Mouse (Mus musculus) ES-E14 (cell line): ENCODE data around the gene Spon1.

ENCODE experiments used
- CHD2 ChIP-seq: IDR thresholded peaks from 2 replicates; pipeline ENCODE4 v1.6.1; 2014; ENCODE audit warnings: mild to moderate bottlenecking, low read depth, low read length, inconsistent platforms
- HCFC1 ChIP-seq: IDR thresholded peaks from 2 replicates; pipeline ENCODE4 v1.6.1; 2012; ENCODE audit warnings: low read length, inconsistent platforms, borderline replicate concordance; ENCODE audit not compliant: insufficient read depth
- MAFK ChIP-seq: IDR thresholded peaks from 2 replicates; pipeline ENCODE4 v1.6.1; 2014; ENCODE audit warnings: mild to moderate bottlenecking, low read depth, low read length, inconsistent platforms; ENCODE audit not compliant: insufficient read depth
- ZC3H11A ChIP-seq: IDR thresholded peaks from 2 replicates; pipeline ENCODE4 v1.6.1; 2012; ENCODE audit warnings: low read depth, mild to moderate bottlenecking, inconsistent platforms, low read length, borderline replicate concordance
- ZNF384 ChIP-seq: IDR thresholded peaks from 2 replicates; pipeline ENCODE4 v1.6.1; 2012; ENCODE audit warnings: low read depth, low read length, inconsistent platforms

DNA sequence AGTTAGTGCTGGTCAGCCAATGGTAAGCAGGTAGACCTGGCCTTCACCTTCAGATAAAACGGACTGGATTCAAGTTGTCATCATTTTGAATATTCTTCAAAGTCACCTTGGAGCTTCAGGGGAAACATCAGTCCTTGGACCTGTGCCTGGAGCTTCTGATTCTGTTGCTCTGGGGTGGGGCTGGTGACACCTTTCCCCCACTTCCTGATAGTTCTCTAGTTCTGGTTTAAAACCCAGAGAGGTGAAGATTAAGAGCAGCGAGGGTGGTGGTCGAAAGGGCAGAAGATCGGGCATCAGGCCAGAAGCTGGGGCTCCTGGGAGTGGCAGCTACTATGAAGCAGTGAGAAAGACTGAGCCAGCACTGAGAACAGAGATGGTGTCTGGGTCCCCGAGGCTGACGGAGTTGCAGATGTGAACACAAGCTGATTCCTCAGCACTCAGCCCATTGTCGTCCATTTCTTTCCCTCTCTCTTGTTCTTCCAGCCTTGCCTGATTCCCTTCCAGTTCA lies 51.1 kb downstream of the Spon1 start:
- TF ChIP-seq ZC3H11A (no peak), HCFC1 (no peak), MAFK (no peak), ZNF384 (no peak), CHD2 (no peak)
